Mouse (Mus musculus) CH12.LX (cell line): Measurements from ENCODE around the gene Rnf141.

ENCODE experiments used
- CTCF ChIP-seq, 2 experiments: IDR thresholded peaks in 1 of 2; conservative IDR thresholded peaks in 1 of 2; 2 replicates each; pipeline ENCODE4 v1.5.1; 2011 to 2012; ENCODE audit warnings: low read depth in 2 of 2, low read length in 2 of 2, improper control_type of control experiment in 1 of 2, inconsistent platforms in 1 of 2, mild to moderate bottlenecking in 1 of 2, moderate library complexity in 1 of 2
- GABPA ChIP-seq: IDR thresholded peaks from 2 replicates; pipeline ENCODE4 v1.6.1; 2012; ENCODE audit warnings: low read depth, low read length, improper control_type of control experiment, inconsistent platforms; ENCODE audit not compliant: insufficient replicate concordance
- MAZ ChIP-seq: IDR thresholded peaks from 2 replicates; pipeline ENCODE4 v1.6.1; 2012; ENCODE audit warnings: low read depth, mild to moderate bottlenecking, inconsistent platforms, low read length, improper control_type of control experiment, moderate library complexity
- MXI1 ChIP-seq: IDR thresholded peaks from 2 replicates; pipeline ENCODE4 v1.6.1; 2011; ENCODE audit warnings: mild to moderate bottlenecking, low read depth, low read length, improper control_type of control experiment
- TCF12 ChIP-seq: IDR thresholded peaks from 2 replicates; pipeline ENCODE4 v1.6.1; 2014; ENCODE audit warnings: low read depth, mild to moderate bottlenecking, inconsistent platforms, low read length, improper control_type of control experiment

- TF ChIP-seq CTCF (conservative IDR thresholded peaks at IDR 0.05 in 1 of 2, IDR thresholded peaks at IDR 0.05 in 1 of 2; ENCODE audit: low read depth in 2 of 2, low read length in 2 of 2): no peak
- TF ChIP-seq GABPA: no peak
- TF ChIP-seq TCF12: no peak
- no peak for TF ChIP-seq MAZ
- TF ChIP-seq MXI1: no peak
Measured at GRCm38 (mm10) chr7:110777146-110778001, 66.9 kb downstream of the Rnf141 start.
